Mouse (Mus musculus): ENCODE measurements around the gene 1700066M21Rik.

- TF ChIP-seq GATA1 (IDR thresholded peaks at IDR 0.05; ENCODE audit: borderline replicate concordance, low read length) (no peak), FLI1 (IDR thresholded peaks at IDR 0.05; ENCODE audit: low read length) (no peak)
Observed at GRCm38 (mm10) chr1:57333550-57334213, 43.7 kb upstream of the 1700066M21Rik start.
